Mouse (Mus musculus) myocyte (in vitro differentiated cells): ENCODE measurements at regions not wholly inside any gene's neighbourhood (a gene's known extent, or its start where the extent isn't known, plus 50 kb on each side); places are given as distances from the start of the nearest gene placed in this dataset.

Experiments
- H3K27me3 ChIP-seq: one replicate; pipeline ENCODE4 v1.6.1; 2011; ENCODE audit not compliant: control insufficient read depth, insufficient read depth, insufficient read length
- H3K36me3 ChIP-seq: one replicate; pipeline ENCODE4 v1.6.1; 2011; ENCODE audit not compliant: control insufficient read depth, insufficient read depth
- H3K4me2 ChIP-seq: one replicate; pipeline ENCODE4 v1.6.1; 2011; ENCODE audit warnings: low read depth, control low read depth
- H3K4me3 ChIP-seq: one replicate; pipeline ENCODE4 v1.5.1; 2011; ENCODE audit warnings: mild to moderate bottlenecking, control low read depth, moderate library complexity
- H3K79me2 ChIP-seq: one replicate; pipeline ENCODE4 v1.6.1; 2011; ENCODE audit not compliant: control insufficient read depth, insufficient read depth
- H3ac ChIP-seq: one replicate; pipeline ENCODE4 v1.6.1; 2011; ENCODE audit not compliant: control insufficient read depth, insufficient read length
- CEBPB ChIP-seq: IDR thresholded peaks from 2 replicates; pipeline ENCODE4 v1.6.1; 2011; ENCODE audit warnings: mild to moderate bottlenecking, moderate library complexity; ENCODE audit not compliant: poor library complexity, insufficient read depth, severe bottlenecking
- E2F4 ChIP-seq: IDR thresholded peaks from one replicate; pipeline ENCODE4 v1.6.1; 2011; ENCODE audit warnings: mild to moderate bottlenecking, control low read depth, moderate library complexity; ENCODE audit not compliant: insufficient read depth
- MAX ChIP-seq: IDR thresholded peaks from one replicate; pipeline ENCODE4 v1.6.1; 2011; ENCODE audit warnings: low read depth, mild to moderate bottlenecking, control low read depth
- MYOD1 ChIP-seq, 3 experiments: IDR thresholded peaks; one replicate each; pipeline ENCODE4 v1.6.1; 2011; ENCODE audit warnings: control low read depth in 2 of 3, low read depth in 2 of 3, mild to moderate bottlenecking in 2 of 3, moderate library complexity in 1 of 3; ENCODE audit not compliant: insufficient read length in 2 of 3, control insufficient read depth in 1 of 3
- MYOG ChIP-seq, 3 experiments: IDR thresholded peaks; one replicate each; pipeline ENCODE4 v1.6.1; 2011; ENCODE audit warnings: control low read depth in 2 of 3, low read depth in 2 of 3, mild to moderate bottlenecking in 2 of 3; ENCODE audit not compliant: insufficient read length in 2 of 3, control insufficient read depth in 1 of 3, insufficient read depth in 1 of 3
- POLR2A ChIP-seq: IDR thresholded peaks from one replicate; pipeline ENCODE4 v1.6.1; 2011; ENCODE audit warnings: low read depth, mild to moderate bottlenecking, control low read depth, moderate library complexity; ENCODE audit not compliant: insufficient read length
- POLR2AphosphoS2 ChIP-seq: IDR thresholded peaks from one replicate; pipeline ENCODE4 v1.6.1; 2011; ENCODE audit warnings: low read depth, control low read depth; ENCODE audit not compliant: insufficient read length
- REST ChIP-seq: IDR thresholded peaks from one replicate; pipeline ENCODE4 v1.6.1; 2011; ENCODE audit warnings: mild to moderate bottlenecking, control low read depth, moderate library complexity; ENCODE audit not compliant: insufficient read depth, insufficient read length
- SRF ChIP-seq: IDR thresholded peaks from one replicate; pipeline ENCODE4 v1.6.1; 2011; ENCODE audit warnings: low read depth; ENCODE audit not compliant: control insufficient read depth, insufficient read length
- TCF12 ChIP-seq: IDR thresholded peaks from one replicate; pipeline ENCODE4 v1.6.1; 2011; ENCODE audit warnings: mild to moderate bottlenecking, control low read depth; ENCODE audit not compliant: poor library complexity, insufficient read depth, severe bottlenecking
- TCF3 ChIP-seq: IDR thresholded peaks from one replicate; pipeline ENCODE4 v1.6.1; 2011; ENCODE audit warnings: low read depth, control low read depth; ENCODE audit not compliant: insufficient read length
- USF1 ChIP-seq: IDR thresholded peaks from one replicate; pipeline ENCODE4 v1.6.1; 2011; ENCODE audit warnings: low read depth, mild to moderate bottlenecking, control low read depth, moderate library complexity

DNA sequence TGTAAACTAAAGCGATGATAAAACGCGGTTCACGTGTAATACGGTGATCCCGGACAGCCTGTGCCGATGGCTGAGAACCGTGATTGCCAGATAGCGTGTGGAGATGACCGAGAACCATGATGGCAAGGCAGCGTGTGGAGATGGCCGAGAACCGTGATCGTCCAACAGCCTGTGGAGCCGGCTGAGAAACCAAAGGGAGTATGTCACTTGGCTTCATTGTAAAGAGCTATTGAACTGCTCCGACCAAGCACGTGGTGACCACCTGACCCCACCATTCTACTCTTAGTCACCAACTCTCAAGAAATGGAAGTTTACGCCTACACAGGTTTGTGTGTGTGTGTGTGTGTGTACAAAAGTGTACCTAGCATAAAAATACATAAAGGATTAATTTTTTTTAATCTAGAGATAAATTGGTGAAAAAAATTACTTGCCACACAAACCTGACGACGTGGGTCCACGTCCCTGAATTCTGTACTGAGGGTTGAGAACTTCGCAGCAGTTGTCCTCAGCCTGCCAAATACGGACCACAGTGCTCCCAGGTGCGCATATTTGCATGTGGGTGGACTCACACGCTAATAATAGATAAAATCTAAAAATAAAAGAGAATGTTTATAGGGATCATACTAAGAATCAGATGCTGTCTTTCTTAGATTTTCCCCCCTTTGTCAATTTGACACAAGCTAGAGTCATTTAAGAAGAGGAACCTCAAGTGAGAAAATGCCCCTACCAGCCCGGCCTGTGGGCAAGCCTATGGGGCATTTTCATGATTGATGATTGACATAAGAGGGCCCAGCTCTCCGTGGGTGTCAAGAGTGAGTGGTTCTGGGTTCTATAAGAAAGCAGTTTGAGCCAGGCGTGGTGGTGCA, 56.6 kb upstream of the Mef2a start:
- TF ChIP-seq MYOG (IDR thresholded peaks at IDR 0.05; ENCODE audit: control insufficient read depth in 1 of 3, insufficient read depth in 1 of 3, insufficient read length in 2 of 3, low read depth in 2 of 3) (peak in 1 of 3 experiments; percentile 22), SRF (no peak)
- no peak overlapping the region for H3ac ChIP-seq
- H3K4me3 ChIP-seq: no peak overlapping the region

DNA sequence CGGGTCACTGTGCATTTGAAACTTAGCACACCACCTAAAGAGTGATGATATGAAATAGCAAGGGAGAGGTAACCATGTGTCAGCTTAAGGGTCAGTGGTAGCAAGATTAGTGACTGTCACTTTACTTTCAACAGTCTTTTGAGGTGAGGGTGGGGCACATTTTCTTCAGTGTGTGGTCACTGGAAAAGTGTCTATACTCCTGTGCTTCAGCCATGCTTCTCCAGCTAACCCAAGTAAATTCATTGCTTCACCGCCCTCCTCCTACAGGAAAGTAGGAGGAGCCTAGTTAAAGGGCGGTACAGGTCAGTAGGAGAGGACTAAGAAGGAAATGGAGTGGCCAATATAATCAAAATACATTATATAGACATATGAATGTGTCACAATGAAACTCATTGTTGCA, 55.7 kb upstream of the Mef2a start:
- H3K79me2 ChIP-seq: no peaks in the 10 kb centered on the region
- no peaks in the 10 kb centered on the region for H3K27me3 ChIP-seq
- no peak overlapping the region for H3K4me3 ChIP-seq
- TF ChIP-seq MAX (no peak), POLR2A (no peak), POLR2AphosphoS2 (no peak), MYOG (IDR thresholded peaks at IDR 0.05; ENCODE audit: control insufficient read depth in 1 of 3, insufficient read depth in 1 of 3, insufficient read length in 2 of 3, low read depth in 2 of 3) (no peak), CEBPB (no peak), REST (no peak), MYOD1 (IDR thresholded peaks at IDR 0.05; ENCODE audit: control insufficient read depth in 1 of 3, insufficient read length in 2 of 3, low read depth in 2 of 3) (no peak), E2F4 (no peak), TCF3 (no peak), USF1 (no peak), TCF12 (no peak), SRF (no peak)
- no peaks in the 10 kb centered on the region for H3K36me3 ChIP-seq
- H3K4me2 ChIP-seq: no peak overlapping the region
- no peak overlapping the region for H3ac ChIP-seq

More for the DNA sequence above, 56.6 kb upstream of the Mef2a start:
- Histone ChIP-seq H3K27me3 (no peaks in the 10 kb centered on the region), H3K4me2 (no peak overlapping the region), H3K36me3 (no peaks in the 10 kb centered on the region), H3K79me2 (no peaks in the 10 kb centered on the region)

DNA sequence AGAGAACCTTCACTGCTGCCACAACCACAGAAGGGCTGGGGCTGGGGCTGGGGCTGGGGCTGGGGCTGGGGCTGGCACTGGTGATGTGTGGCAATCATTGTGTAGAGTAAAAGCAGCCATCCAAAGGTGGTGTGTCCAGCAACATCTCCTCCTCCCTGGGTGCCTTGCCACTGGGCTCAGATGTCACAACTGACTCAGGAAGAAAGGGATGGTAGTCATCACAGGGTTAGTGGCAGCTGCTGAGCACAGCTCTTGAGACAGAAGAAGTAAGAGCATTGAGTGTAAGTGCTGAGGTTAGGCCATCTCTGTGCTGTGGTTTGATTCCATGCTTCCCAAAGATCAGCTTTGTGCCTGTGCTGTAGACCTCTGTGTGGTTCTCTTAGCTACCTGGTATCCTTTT, 53.4 kb upstream of the Mef2a start:
- Histone ChIP-seq H3K4me2 (no peak overlapping the region), H3K4me3 (no peak overlapping the region), H3ac (no peak overlapping the region), H3K79me2 (no peaks in the 10 kb centered on the region), H3K27me3 (no peaks in the 10 kb centered on the region), H3K36me3 (no peaks in the 10 kb centered on the region)
- peak in 1 of 3 experiments; percentile 48 for TF ChIP-seq MYOG (IDR thresholded peaks at IDR 0.05; ENCODE audit: control insufficient read depth in 1 of 3, insufficient read depth in 1 of 3, insufficient read length in 2 of 3, low read depth in 2 of 3)
- no peak for TF ChIP-seq TCF12
- TF ChIP-seq E2F4: no peak
- TF ChIP-seq MYOD1 (IDR thresholded peaks at IDR 0.05; ENCODE audit: control insufficient read depth in 1 of 3, insufficient read length in 2 of 3, low read depth in 2 of 3): peak in 2 of 3 experiments; percentile 33 to 57

DNA sequence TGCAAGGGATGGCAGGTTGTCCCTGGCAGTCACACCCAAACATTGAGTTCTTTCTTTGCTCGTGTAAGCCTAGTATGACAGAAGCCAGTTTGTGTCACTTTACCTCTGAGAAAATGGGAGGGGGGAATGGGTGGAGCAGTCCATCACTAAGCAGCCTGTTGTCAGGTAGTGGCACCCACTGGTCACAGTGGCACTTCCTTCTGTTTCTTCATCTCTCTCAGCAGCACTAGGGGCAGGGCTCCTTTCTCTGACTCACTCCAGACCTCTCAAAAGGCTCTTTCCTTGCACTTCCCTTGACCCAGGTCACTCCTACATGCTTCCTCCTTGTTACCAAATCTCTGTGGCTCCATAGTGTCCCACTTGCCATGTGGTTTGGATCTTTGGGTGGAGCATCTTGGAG, 52.9 kb upstream of the Mef2a start:
- H3K79me2 ChIP-seq: no peaks in the 10 kb centered on the region
- H3ac ChIP-seq: no peak overlapping the region
- H3K4me2 ChIP-seq: no peak overlapping the region
- no peaks in the 10 kb centered on the region for H3K36me3 ChIP-seq
- TF ChIP-seq CEBPB: no peak
- H3K27me3 ChIP-seq: no peaks in the 10 kb centered on the region
- H3K4me3 ChIP-seq: no peak overlapping the region

DNA sequence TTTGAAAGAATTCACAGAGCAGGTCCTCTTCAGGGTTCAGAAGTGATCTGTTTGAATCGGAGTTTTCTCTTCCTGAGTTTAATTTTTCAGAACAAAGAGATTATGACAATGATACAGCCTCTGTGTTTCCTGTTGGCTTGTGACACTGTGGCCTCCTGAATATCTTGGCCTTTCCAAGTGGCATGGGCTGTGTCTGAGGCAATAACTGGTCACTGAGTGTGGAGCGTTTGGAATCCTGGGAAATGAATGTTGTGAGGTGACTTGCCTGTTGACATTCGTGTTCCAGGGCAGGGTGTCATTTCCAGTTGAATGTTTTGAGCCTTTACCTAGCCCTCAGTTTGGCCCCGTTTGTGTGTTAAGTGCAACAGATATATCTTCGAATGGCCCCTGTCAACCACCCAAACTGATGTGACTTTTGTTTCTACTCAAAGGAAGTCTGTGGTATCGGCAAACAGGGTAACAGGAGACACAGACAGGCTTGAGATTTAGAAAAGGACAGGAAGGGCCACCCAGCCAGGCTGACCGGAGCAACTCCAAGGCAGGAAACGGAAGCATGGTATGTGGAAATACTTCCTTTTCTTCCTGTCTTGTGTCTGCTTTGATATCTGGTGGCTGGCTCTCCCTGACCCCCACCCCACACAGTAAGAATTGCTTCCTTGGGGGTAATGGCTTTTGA, 52.3 kb upstream of the Mef2a start:
- H3K79me2 ChIP-seq: no peaks in the 10 kb centered on the region
- no peak overlapping the region for H3ac ChIP-seq
- no peaks in the 10 kb centered on the region for H3K27me3 ChIP-seq
- H3K4me3 ChIP-seq: no peak overlapping the region
- no peak for TF ChIP-seq REST
- no peak for TF ChIP-seq POLR2A
- no peak for TF ChIP-seq TCF12
- no peak for TF ChIP-seq MYOD1 (IDR thresholded peaks at IDR 0.05; ENCODE audit: control insufficient read depth in 1 of 3, insufficient read length in 2 of 3, low read depth in 2 of 3)
- no peak overlapping the region for H3K4me2 ChIP-seq
- H3K36me3 ChIP-seq: no peaks in the 10 kb centered on the region
